Mouse (Mus musculus): ENCODE measurements around the gene Kcnip2. TPM values are rescaled to one million over a fixed set of nuclear protein-coding genes. Genes with fewer than 3 reads are reported as not detected.
"Not testable (repeated sequence)": the region's sequence is repeated elsewhere in the genome, so short reads cannot be mapped to it uniquely, and the experiment has no call there.

Gene Kcnip2
- polyA plus RNA-seq, 1 experiment from 2014 or later: 4.5 TPM

GRCm38 (mm10) chr19:45805817-45806216 lies 10.0 kb downstream of the Kcnip2 start:
- not testable (repeated sequence) for H3K4me2 ChIP-seq (replicated peaks); H3K27me3 ChIP-seq (replicated peaks); H3K4me3 ChIP-seq; H3K4me1 ChIP-seq; H3K27ac ChIP-seq; H3K9me3 ChIP-seq; ATAC-seq (ENCODE audit: low FRiP score, low read depth); H3K36me3 ChIP-seq; H3K9ac ChIP-seq
- WGBS: 92% methylated on average over 6 of the region's 6 CpGs

GRCm38 (mm10) chr19:45804593-45805368 lies 11.1 kb downstream of the Kcnip2 start:
- H3K9ac ChIP-seq: no peak overlapping the region
- H3K4me1 ChIP-seq: peaks cover 2% of the 10 kb centered on the region; the same call in 1 of the 2 replicates
- H3K4me3 ChIP-seq: no peak overlapping the region
- peak; percentile 37; the same call in 1 of the 2 replicates for ATAC-seq (ENCODE audit: low FRiP score, low read depth)
- no peaks in the 10 kb centered on the region for H3K36me3 ChIP-seq
- no peaks in the 10 kb centered on the region for H3K27me3 ChIP-seq (replicated peaks)
- H3K27ac ChIP-seq: no peak overlapping the region
- WGBS: 22% methylated on average over 11 of the region's 12 CpGs
- H3K9me3 ChIP-seq: no peaks in the 10 kb centered on the region
- 0 out of 2 replicates have a peak overlapping the region, but pooled peaks have one; percentile 7 for H3K4me2 ChIP-seq (replicated peaks)

GRCm38 (mm10) chr19:45803408-45803807 lies 12.5 kb downstream of the Kcnip2 start:
- ATAC-seq (ENCODE audit: low FRiP score, low read depth): no peak
- H3K4me3 ChIP-seq: no peak overlapping the region
- WGBS: 35% methylated on average over 4 of the region's 4 CpGs
- H3K4me2 ChIP-seq (replicated peaks): no peak overlapping the region
- H3K9me3 ChIP-seq: no peaks in the 10 kb centered on the region
- H3K4me1 ChIP-seq: peaks cover 2% of the 10 kb centered on the region; the same call in 1 of the 2 replicates
- no peaks in the 10 kb centered on the region for H3K27me3 ChIP-seq (replicated peaks)
- H3K9ac ChIP-seq: no peak overlapping the region
- H3K27ac ChIP-seq: no peak overlapping the region
- no peaks in the 10 kb centered on the region for H3K36me3 ChIP-seq

- 72% methylated on average over 4 of the region's 4 CpGs for WGBS
- ATAC-seq (ENCODE audit: low FRiP score, low read depth): no peak
- no peaks in the 10 kb centered on the region for H3K36me3 ChIP-seq
- no peaks in the 10 kb centered on the region for H3K27me3 ChIP-seq (replicated peaks)
- no peak overlapping the region for H3K4me3 ChIP-seq
- no peak overlapping the region for H3K4me2 ChIP-seq (replicated peaks)
- H3K9ac ChIP-seq: no peak overlapping the region
- H3K27ac ChIP-seq: no peak overlapping the region
- peaks cover 2% of the 10 kb centered on the region; the same call in 1 of the 2 replicates for H3K4me1 ChIP-seq
- H3K9me3 ChIP-seq: no peaks in the 10 kb centered on the region
Measured at GRCm38 (mm10) chr19:45802702-45803101, 13.2 kb downstream of the Kcnip2 start.

- Histone ChIP-seq H3K4me3 (no peak overlapping the region), H3K9ac (no peak overlapping the region), H3K4me1 (peaks cover 7% of the 10 kb centered on the region; the same call in 1 of the 2 replicates), H3K36me3 (no peaks in the 10 kb centered on the region), H3K9me3 (no peaks in the 10 kb centered on the region), H3K4me2 (replicated peaks) (no peak overlapping the region), H3K27me3 (replicated peaks) (no peaks in the 10 kb centered on the region; the same call in 1 of the 2 replicates), H3K27ac (no peak overlapping the region)
- WGBS: 76% methylated on average over 15 of the region's 15 CpGs
- no peak for ATAC-seq (ENCODE audit: low FRiP score, low read depth)
Measured at GRCm38 (mm10) chr19:45796879-45797278, 19.0 kb downstream of the Kcnip2 start.

GRCm38 (mm10) chr19:45796061-45796556 lies 19.8 kb downstream of the Kcnip2 start:
- Histone ChIP-seq H3K27ac (no peak overlapping the region), H3K4me1 (peaks cover 7% of the 10 kb centered on the region; the same call in 1 of the 2 replicates), H3K27me3 (replicated peaks) (no peaks in the 10 kb centered on the region; the same call in 1 of the 2 replicates), H3K4me3 (no peak overlapping the region), H3K4me2 (replicated peaks) (peak overlapping the region; percentile 53), H3K36me3 (no peaks in the 10 kb centered on the region), H3K9ac (no peak overlapping the region), H3K9me3 (no peaks in the 10 kb centered on the region)
- 10% methylated on average over 15 of the region's 15 CpGs for WGBS
- no peak for ATAC-seq (ENCODE audit: low FRiP score, low read depth)

GRCm38 (mm10) chr19:45795406-45795944 lies 20.4 kb downstream of the Kcnip2 start:
- peak overlapping the region; percentile 53 for H3K4me2 ChIP-seq (replicated peaks)
- peaks cover 7% of the 10 kb centered on the region; the same call in 1 of the 2 replicates for H3K4me1 ChIP-seq
- no peaks in the 10 kb centered on the region for H3K9me3 ChIP-seq
- no peak overlapping the region for H3K27ac ChIP-seq
- H3K27me3 ChIP-seq (replicated peaks): no peaks in the 10 kb centered on the region; the same call in 1 of the 2 replicates
- H3K9ac ChIP-seq: no peak overlapping the region
- H3K36me3 ChIP-seq: no peaks in the 10 kb centered on the region
- H3K4me3 ChIP-seq: no peak overlapping the region
- 40% methylated on average over 15 of the region's 15 CpGs for WGBS
- ATAC-seq (ENCODE audit: low FRiP score, low read depth): no peak

GRCm38 (mm10) chr19:45794718-45795117 lies 21.1 kb downstream of the Kcnip2 start:
- H3K4me1 ChIP-seq: peaks cover 7% of the 10 kb centered on the region; the same call in 1 of the 2 replicates
- no peak for ATAC-seq (ENCODE audit: low FRiP score, low read depth)

GRCm38 (mm10) chr19:45792404-45792803 lies 23.5 kb downstream of the Kcnip2 start:
- H3K27me3 ChIP-seq (replicated peaks): no peaks in the 10 kb centered on the region; the same call in 1 of the 2 replicates
- H3K9me3 ChIP-seq: no peaks in the 10 kb centered on the region
- 93% methylated on average over 6 of the region's 6 CpGs for WGBS
- H3K27ac ChIP-seq: no peak overlapping the region
- no peak overlapping the region for H3K4me3 ChIP-seq
- H3K4me2 ChIP-seq (replicated peaks): no peak overlapping the region
- H3K9ac ChIP-seq: no peak overlapping the region
- no peaks in the 10 kb centered on the region for H3K36me3 ChIP-seq
- H3K4me1 ChIP-seq: peaks cover 7% of the 10 kb centered on the region; the same call in 1 of the 2 replicates
- ATAC-seq (ENCODE audit: low FRiP score, low read depth): no peak

More at GRCm38 (mm10) chr19:45794718-45795117, 21.1 kb downstream of the Kcnip2 start:
- Histone ChIP-seq H3K27ac (no peak overlapping the region), H3K4me3 (no peak overlapping the region), H3K9me3 (no peaks in the 10 kb centered on the region), H3K4me2 (replicated peaks) (no peak overlapping the region), H3K9ac (no peak overlapping the region), H3K27me3 (replicated peaks) (no peaks in the 10 kb centered on the region; the same call in 1 of the 2 replicates), H3K36me3 (no peaks in the 10 kb centered on the region)
- 79% methylated on average over 6 of the region's 6 CpGs for WGBS

- Histone ChIP-seq H3K9ac (no peak overlapping the region), H3K4me1 (no peaks in the 10 kb centered on the region; the same call in 1 of the 2 replicates), H3K27me3 (replicated peaks) (no peaks in the 10 kb centered on the region; the same call in 1 of the 2 replicates), H3K27ac (no peak overlapping the region), H3K9me3 (no peaks in the 10 kb centered on the region), H3K36me3 (no peaks in the 10 kb centered on the region), H3K4me2 (replicated peaks) (no peak overlapping the region), H3K4me3 (no peak overlapping the region)
- 80% methylated on average over 13 of the region's 13 CpGs for WGBS
- no peak for ATAC-seq (ENCODE audit: low FRiP score, low read depth)
Measured at GRCm38 (mm10) chr19:45789888-45790874, 25.7 kb downstream of the Kcnip2 start.

- 44% methylated on average over 7 of the region's 7 CpGs for WGBS
- Histone ChIP-seq H3K4me2 (replicated peaks) (no peak overlapping the region), H3K9me3 (no peaks in the 10 kb centered on the region), H3K4me1 (no peaks in the 10 kb centered on the region; the same call in 1 of the 2 replicates), H3K4me3 (no peak overlapping the region), H3K9ac (no peak overlapping the region), H3K36me3 (no peaks in the 10 kb centered on the region), H3K27me3 (replicated peaks) (no peaks in the 10 kb centered on the region; the same call in 1 of the 2 replicates), H3K27ac (no peak overlapping the region)
- ATAC-seq (ENCODE audit: low FRiP score, low read depth): no peak
Measured at GRCm38 (mm10) chr19:45789365-45789764, 26.5 kb downstream of the Kcnip2 start.

Measured in neural tube, embryonic 12.5 days (tissue).